Mouse (Mus musculus): ENCODE data around the gene Trip12. TPM values are rescaled to one million over a fixed set of nuclear protein-coding genes. Genes with fewer than 3 reads are reported as not detected.

Trip12 gene
- polyA plus RNA-seq, 1 experiment from 2014 or later: 80.8 TPM

DNA sequence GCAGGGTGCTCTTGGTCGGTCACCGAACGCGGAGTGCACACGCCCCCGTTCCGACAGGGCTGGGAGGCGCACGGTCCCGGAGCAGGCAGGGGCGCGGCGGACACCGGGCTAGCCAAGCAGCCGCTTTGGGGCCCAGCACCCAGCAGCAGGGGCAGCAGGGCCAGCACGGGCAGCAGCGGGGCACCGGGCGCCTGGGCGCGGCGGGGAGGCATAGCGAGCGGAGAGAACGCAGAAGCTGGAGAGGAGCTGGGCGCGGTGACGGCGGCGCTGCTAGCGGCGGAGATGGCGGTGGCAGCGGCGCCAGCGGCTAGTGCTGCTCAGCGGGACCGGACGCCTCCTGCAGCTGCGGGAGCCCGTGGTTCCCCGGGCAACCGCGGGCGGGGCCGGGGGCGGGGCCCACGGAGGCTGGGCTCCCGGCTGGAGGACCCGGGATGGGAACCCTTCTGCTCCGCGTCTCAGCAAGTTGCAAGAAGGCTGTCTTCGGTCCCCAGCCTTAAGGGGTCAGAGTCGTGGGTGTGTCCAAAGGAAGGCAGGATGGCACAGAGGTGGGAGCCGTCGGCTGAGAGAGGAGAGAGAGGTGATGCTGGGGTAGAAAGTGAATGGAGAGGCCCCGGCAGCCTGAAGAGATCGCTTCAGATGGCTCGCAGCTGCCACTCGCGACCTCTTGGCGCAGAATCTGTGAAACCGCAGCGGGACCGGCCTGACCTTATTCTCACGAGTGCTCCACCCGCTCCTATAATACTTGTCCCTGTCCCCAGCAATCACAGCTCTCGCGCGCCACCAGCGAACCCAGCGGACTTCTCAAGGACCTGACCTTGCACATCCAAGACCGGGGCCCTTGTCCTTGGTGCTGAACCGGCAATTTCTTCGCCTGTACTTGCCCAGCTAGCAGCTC lies 144.6 kb downstream of the Trip12 start, which contains the start of gene Dner:
Dner (minus strand) TSS at position 705 of the 895 bp plus-strand sequence.
- H3K27ac ChIP-seq (replicated peaks; ENCODE audit: low read depth, low read length): no peak within 1 kb of the TSS; the same call in 1 of the 2 replicates
- DNase-seq (ENCODE audit: low spot score): peak; percentile 95
- no peaks in the 10 kb centered on the region for H3K36me3 ChIP-seq (ENCODE audit: control insufficient read depth, insufficient read depth, low read length)
- peak within 1 kb of the TSS; percentile 51 for H3K4me3 ChIP-seq (ENCODE audit: low read depth, low read length)
- H3K27me3 ChIP-seq (replicated peaks; ENCODE audit: control insufficient read depth, insufficient read depth, low read length): peaks cover 39% of the 10 kb centered on the region
- ATAC-seq (ENCODE audit: low read depth): peak; percentile 87
- no peaks in the 10 kb centered on the region for H3K9me3 ChIP-seq (ENCODE audit: control insufficient read depth, low read length)
- WGBS: 0% methylated on average over 36 of the region's 75 CpGs
- peak within 1 kb of the TSS; percentile 93 for H3K4me2 ChIP-seq (ENCODE audit: low read depth, low read length)
- peaks cover 6% of the 10 kb centered on the region for H3K4me1 ChIP-seq (ENCODE audit: control insufficient read depth, insufficient read depth, low read length)
- H3K9ac ChIP-seq (ENCODE audit: low read depth, low read length): peak within 1 kb of the TSS; percentile 54

DNA sequence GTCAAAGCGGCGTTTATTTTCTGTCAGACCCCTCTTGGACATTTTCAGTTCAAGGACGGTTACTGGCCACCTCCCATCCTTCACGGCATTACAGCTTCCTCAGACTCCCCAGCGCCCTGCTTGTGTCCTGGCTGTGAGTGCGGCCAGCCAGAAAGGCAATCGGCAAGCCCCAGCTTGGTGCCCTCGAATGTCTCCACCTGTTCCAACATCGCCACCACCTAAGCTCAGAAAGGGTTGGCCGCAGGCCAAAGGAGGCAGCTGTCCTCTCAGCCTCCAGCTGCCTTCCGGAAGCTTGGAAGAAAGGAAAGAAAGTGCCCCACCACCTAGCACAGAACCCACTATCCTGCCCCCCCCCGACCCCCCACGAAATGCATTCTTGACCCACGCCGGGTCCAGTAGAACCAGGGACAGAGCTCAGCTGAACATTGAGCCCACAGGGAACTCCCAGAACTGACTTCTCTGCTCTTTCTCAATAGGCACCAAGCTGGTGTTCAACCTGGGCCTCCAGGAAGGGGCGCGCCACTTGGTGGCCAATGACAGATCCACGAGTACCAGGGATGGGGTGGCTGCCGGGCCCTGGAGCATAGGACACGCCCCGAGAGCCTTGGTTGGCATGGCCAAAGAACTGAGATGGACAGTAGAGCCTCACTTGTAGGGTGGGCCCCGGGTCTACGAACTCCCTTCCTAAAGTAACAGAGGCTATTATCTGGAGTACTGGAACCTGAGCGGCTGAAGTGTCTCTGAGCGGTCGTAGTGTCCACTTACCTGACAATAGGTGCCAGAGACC lies 145.4 kb downstream of the Trip12 start:
- Histone ChIP-seq H3K27ac (replicated peaks; ENCODE audit: low read depth, low read length) (no peak overlapping the region; the same call in 1 of the 2 replicates), H3K4me1 (ENCODE audit: control insufficient read depth, insufficient read depth, low read length) (peaks cover 6% of the 10 kb centered on the region), H3K4me3 (ENCODE audit: low read depth, low read length) (peak overlapping the region; percentile 51), H3K4me2 (ENCODE audit: low read depth, low read length) (peak overlapping the region; percentile 93), H3K27me3 (replicated peaks; ENCODE audit: control insufficient read depth, insufficient read depth, low read length) (peaks cover 39% of the 10 kb centered on the region), H3K9ac (ENCODE audit: low read depth, low read length) (peak overlapping the region; percentile 54; the same call in 1 of the 2 replicates), H3K9me3 (ENCODE audit: control insufficient read depth, low read length) (no peaks in the 10 kb centered on the region), H3K36me3 (ENCODE audit: control insufficient read depth, insufficient read depth, low read length) (no peaks in the 10 kb centered on the region)
- peak; percentile 80 for DNase-seq (ENCODE audit: low spot score)
- 7% methylated on average over 26 of the region's 26 CpGs for WGBS
- ATAC-seq (ENCODE audit: low read depth): peak; percentile 67

DNA sequence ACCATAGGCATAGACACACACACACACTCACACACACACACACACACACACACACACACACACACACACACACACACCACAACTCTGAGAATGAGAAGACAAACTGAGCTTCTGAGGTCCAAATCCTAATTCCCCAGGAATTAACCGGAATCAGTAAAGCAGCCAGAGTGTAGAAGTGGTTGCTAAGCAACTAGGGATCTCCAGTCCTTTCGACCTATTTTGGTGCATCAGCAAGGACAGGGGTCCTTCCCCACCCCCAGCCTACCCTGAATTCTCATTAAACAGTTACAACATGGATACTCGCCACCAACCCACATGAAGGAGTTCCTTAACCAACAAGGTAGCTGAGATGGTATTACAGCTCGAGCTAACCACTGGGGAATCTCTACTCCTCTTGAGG lies 162.4 kb downstream of the Trip12 start:
- WGBS: 53% methylated on average over 4 of the region's 4 CpGs
- Histone ChIP-seq H3K4me2 (ENCODE audit: low read depth, low read length) (no peak overlapping the region), H3K4me1 (ENCODE audit: control insufficient read depth, insufficient read depth, low read length) (no peaks in the 10 kb centered on the region), H3K9ac (ENCODE audit: low read depth, low read length) (no peak overlapping the region), H3K27me3 (replicated peaks; ENCODE audit: control insufficient read depth, insufficient read depth, low read length) (no peaks in the 10 kb centered on the region), H3K27ac (replicated peaks; ENCODE audit: low read depth, low read length) (no peak overlapping the region), H3K9me3 (ENCODE audit: control insufficient read depth, low read length) (no peaks in the 10 kb centered on the region), H3K36me3 (ENCODE audit: control insufficient read depth, insufficient read depth, low read length) (no peaks in the 10 kb centered on the region), H3K4me3 (ENCODE audit: low read depth, low read length) (no peak overlapping the region)
- no peak for ATAC-seq (ENCODE audit: low read depth)
- no peak for DNase-seq (ENCODE audit: low spot score)

Small RNA genes within 50 kb of the gene (microRNA-seq; reads per million reads assigned to microRNA genes)
- 7.1 reads per million, percentile 26 among the genes with 10 or more reads in this experiment for gene Mir5126 (ENCODE audit: borderline number of aligned reads)

Other genes with a start within 250 kb of the Trip12 start
- gene Dner, start 144.3 kb downstream of the Trip12 start, polyA plus RNA-seq (2014; fragmentation: Nextera tagmentation; extraction: Ambion mirVana): 12.6 and 13.3 TPM in 2 replicates
- gene Fbxo36, start 675 bp downstream of the Trip12 start, polyA plus RNA-seq (2014; fragmentation: Nextera tagmentation; extraction: Ambion mirVana): 12.9 and 20.0 TPM in 2 replicates
- gene Slc16a14, start 94.6 kb upstream of the Trip12 start, polyA plus RNA-seq (2014; fragmentation: Nextera tagmentation; extraction: Ambion mirVana): 0.38 and 0.45 TPM in 2 replicates

All from embryonic facial prominence, embryonic 14.5 days (tissue).